8 mouse cellular contexts compared by ENCODE assay signal in the genomic region with DNA sequence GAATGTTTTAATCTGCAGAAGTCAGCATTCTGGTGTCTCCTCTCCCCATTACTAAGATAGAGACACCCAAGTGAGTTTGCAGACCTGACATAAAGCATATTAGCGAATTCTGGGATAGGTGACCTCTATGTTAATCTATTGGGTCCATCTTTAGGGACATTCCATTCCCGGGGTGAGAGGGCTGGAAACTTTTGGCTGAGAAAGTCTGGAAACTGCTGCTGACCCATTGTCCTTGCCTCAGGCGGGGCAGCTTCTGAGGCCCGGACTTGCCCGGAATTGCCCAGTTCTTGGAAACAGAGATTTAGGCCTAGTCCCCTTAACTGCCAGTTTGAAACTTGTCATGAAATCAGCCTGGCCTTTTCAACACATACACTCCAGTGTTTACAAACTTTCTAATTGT. TPM values are rescaled to one million over a fixed set of nuclear protein-coding genes. Genes with fewer than 3 reads are reported as not detected.
DNase-seq lines count a peak whose midpoint lies in the region; ATAC-seq lines count a peak whose summit lies in the region.

No protein-coding gene starts in this region.

- 68% methylated on average over 5 of the region's 5 CpGs for WGBS in hindbrain, embryonic 16.5 days
- 79% methylated on average over 5 of the region's 5 CpGs for WGBS in liver, embryonic 15.5 days (ENCODE audit: insufficient replicate concordance)

- no peak for ATAC-seq in erythroblast, adult 5-6 weeks (replicated peaks; ENCODE audit: low FRiP score, poor library complexity, severe bottlenecking)
- ATAC-seq in hindbrain, embryonic 16.5 days: no peak
- no peak for ATAC-seq in liver, embryonic 15.5 days (ENCODE audit: insufficient read depth)

- peak; percentile 20 for DNase-seq in NIH3T3 (ENCODE audit: low read depth)
- no peak for DNase-seq in left cerebral cortex, adult 11 months (ENCODE audit: low spot score)
- no peak for DNase-seq in spleen, adult 12 weeks (ENCODE audit: low spot score)
- no peak for DNase-seq in adrenal gland, postnatal 36 days

- H3K27ac ChIP-seq in hindbrain, embryonic 16.5 days (ENCODE audit: low read depth, low read length): no peak overlapping the region
- peak overlapping the region; percentile 80 for H3K27ac ChIP-seq in liver, embryonic 15.5 days (replicated peaks)

- H3K27me3 ChIP-seq in erythroblast, embryonic 14.5 days (ENCODE audit: control insufficient read depth): no peaks in the 10 kb centered on the region
- no peaks in the 10 kb centered on the region for H3K27me3 ChIP-seq in hindbrain, embryonic 16.5 days (replicated peaks; ENCODE audit: control insufficient read depth, insufficient read depth, low read length)
- H3K27me3 ChIP-seq in liver, embryonic 15.5 days: no peaks in the 10 kb centered on the region

- peaks cover 30% of the 10 kb centered on the region for H3K4me1 ChIP-seq in erythroblast, embryonic 14.5 days (ENCODE audit: control insufficient read depth)
- peaks cover 22% of the 10 kb centered on the region for H3K4me1 ChIP-seq in hindbrain, embryonic 16.5 days (ENCODE audit: control insufficient read depth, insufficient read depth, low read depth, low read length)
- H3K4me1 ChIP-seq in liver, embryonic 15.5 days (replicated peaks): peaks cover 37% of the 10 kb centered on the region

- peaks cover 22% of the 10 kb centered on the region for H3K36me3 ChIP-seq in erythroblast, embryonic 14.5 days (ENCODE audit: control insufficient read depth)
- H3K36me3 ChIP-seq in hindbrain, embryonic 16.5 days (ENCODE audit: control insufficient read depth, insufficient read depth, low read length): no peaks in the 10 kb centered on the region
- H3K36me3 ChIP-seq in liver, embryonic 15.5 days (replicated peaks): peaks cover 17% of the 10 kb centered on the region

- peak overlapping the region; percentile 98 for H3K4me3 ChIP-seq in erythroblast, embryonic 14.5 days (replicated peaks)
- peak overlapping the region; percentile 96 for H3K4me3 ChIP-seq in hindbrain, embryonic 16.5 days (ENCODE audit: low read length)
- peak overlapping the region; percentile 99 for H3K4me3 ChIP-seq in liver, embryonic 15.5 days (replicated peaks)

- H3K9me3 ChIP-seq in erythroblast, embryonic 14.5 days (ENCODE audit: control insufficient read depth, low read length): no peaks in the 10 kb centered on the region
- H3K9me3 ChIP-seq in hindbrain, embryonic 16.5 days (ENCODE audit: control insufficient read depth, low read length): no peaks in the 10 kb centered on the region
- no peaks in the 10 kb centered on the region for H3K9me3 ChIP-seq in liver, embryonic 15.5 days (replicated peaks)

- H3K9ac ChIP-seq in hindbrain, embryonic 16.5 days (ENCODE audit: low read depth, low read length): no peak overlapping the region; the same call in 1 of the 2 replicates
- H3K9ac ChIP-seq in liver, embryonic 15.5 days: peak overlapping the region; percentile 59; the same call in 1 of the 2 replicates

- H3K4me2 ChIP-seq in hindbrain, embryonic 16.5 days (ENCODE audit: low read length): peak overlapping the region; percentile 75
- peak overlapping the region; percentile 73 for H3K4me2 ChIP-seq in liver, embryonic 15.5 days

RNA-seq across cellular contexts. Expression of gene Mdm2, which starts 0.8 kb away (rescaled TPM):
- 1.5 and 2.1 TPM in 2 replicates for polyA plus RNA-seq in erythroblast, embryonic 14.5 days (2012)
- total RNA-seq in erythroblast, adult 5-6 weeks (2015; ENCODE audit: low replicate concordance): 29.8 and 38.7 TPM in 2 replicates
- 28.7 and 41.1 TPM in 2 replicates for total RNA-seq in erythroblast, adult 5-6 weeks (2017; ENCODE audit: low replicate concordance)
- 40.0 and 50.1 TPM in 2 replicates for polyA plus RNA-seq in hindbrain, embryonic 16.5 days (2015; fragmentation: Nextera tagmentation; extraction: Ambion mirVana)
- polyA plus RNA-seq in liver, embryonic 15.5 days (2015; fragmentation: Nextera tagmentation; extraction: Ambion mirVana): 19.5 and 21.0 TPM in 2 replicates
- total RNA-seq in adrenal gland, postnatal 36 days (2021): 10 to 100 TPM; 54.9 to 56.8 TPM

RNA-seq across cellular contexts. Expression of gene Slc35e3, which starts 34.8 kb away (rescaled TPM):
- polyA plus RNA-seq in erythroblast, embryonic 14.5 days (2012): 0.02 TPM in 1 of 2 replicates, not detected in the other
- 0.38 and 0.84 TPM in 2 replicates for total RNA-seq in erythroblast, adult 5-6 weeks (2015; ENCODE audit: low replicate concordance)
- total RNA-seq in erythroblast, adult 5-6 weeks (2017; ENCODE audit: low replicate concordance): 0.43 and 1.1 TPM in 2 replicates
- polyA plus RNA-seq in hindbrain, embryonic 16.5 days (2015; fragmentation: Nextera tagmentation; extraction: Ambion mirVana): 27.7 and 31.5 TPM in 2 replicates
- 2.3 and 3.0 TPM in 2 replicates for polyA plus RNA-seq in liver, embryonic 15.5 days (2015; fragmentation: Nextera tagmentation; extraction: Ambion mirVana)
- 10 to 100 TPM; 15.1 to 15.6 TPM for total RNA-seq in adrenal gland, postnatal 36 days (2021)
